Comparison of ENCODE assay signal across 16 mouse cellular contexts in genomic region chr12:110752703-110753102, GRCm38 (mm10).
"Had no signal": no experiment of that assay in that cellular context is flagged by ENCODE, and none has a peak within 500 bp of the region (broad histone marks: within the 10 kb centered on the region; RNA-seq: fewer than 3 reads in every experiment).

No protein-coding gene starts in this region.

- H3K27me3 ChIP-seq: neural tube, embryonic 12.5 days; neural tube, embryonic 13.5 days; neural tube, embryonic 15.5 days; stomach, embryonic 15.5 days had no signal

- H3K4me1 ChIP-seq: neural tube, embryonic 12.5 days; stomach, embryonic 15.5 days had no signal

- H3K9ac ChIP-seq: neural tube, embryonic 12.5 days; neural tube, embryonic 13.5 days; neural tube, embryonic 15.5 days; stomach, embryonic 15.5 days had no signal

- H3K9me3 ChIP-seq: neural tube, embryonic 12.5 days; neural tube, embryonic 15.5 days; stomach, embryonic 15.5 days had no signal

- DNase-seq: retina, postnatal 1 day; right cerebral cortex, adult 18-20 months; right cerebral cortex, postnatal 14 days; right cerebral cortex, postnatal 25 days; right cerebral cortex, postnatal 4 days; spleen, adult 18-20 months; thymus, adult 18-20 months; thymus, postnatal 14 days; thymus, postnatal 25 days; thymus, postnatal 36 days; thymus, postnatal 4 days had no signal

- H3K27ac ChIP-seq: neural tube, embryonic 12.5 days; neural tube, embryonic 13.5 days; neural tube, embryonic 15.5 days; stomach, embryonic 15.5 days; stomach, postnatal 0 days had no signal

- H3K4me3 ChIP-seq: neural tube, embryonic 12.5 days; neural tube, embryonic 13.5 days; neural tube, embryonic 15.5 days; stomach, embryonic 15.5 days had no signal

- H3K4me2 ChIP-seq: neural tube, embryonic 12.5 days; neural tube, embryonic 13.5 days; neural tube, embryonic 15.5 days; stomach, embryonic 15.5 days had no signal
